Mouse (Mus musculus) layer of hippocampus, adult 11-12 months (tissue): ENCODE measurements around the gene Ccl3.
A peak's percentile ranks its signal among the peaks of the same experiment; 100 is the strongest.

Experiments
- DNase-seq: peaks from one replicate; pipeline ENCODE4 v3.0.0; 2022; ENCODE audit warnings: low spot score

Ccl3 gene

GRCm38 (mm10) chr11:83649305-83649841, at the start of gene Ccl3:
TSS of gene Ccl3 (minus strand) at chr11:83649355.
- DNase-seq, result peak; percentile 34

GRCm38 (mm10) chr11:83692008-83692407, 42.9 kb upstream of the Ccl3 start:
- no peak for DNase-seq

- DNase-seq, result no peak
Measured at GRCm38 (mm10) chr11:83689918-83690317, 40.8 kb upstream of the Ccl3 start.

GRCm38 (mm10) chr11:83675665-83676064, 26.5 kb upstream of the Ccl3 start:
- no peak for DNase-seq

GRCm38 (mm10) chr11:83671743-83672142, 22.6 kb upstream of the Ccl3 start:
- no peak for DNase-seq

- DNase-seq, result no peak
Measured at GRCm38 (mm10) chr11:83663532-83663931, 14.4 kb upstream of the Ccl3 start.

- DNase-seq, result peak; percentile 25
Measured at GRCm38 (mm10) chr11:83662204-83662603, 13.0 kb upstream of the Ccl3 start, which contains the start of gene Ccl4. TSS of gene Ccl4 (plus strand) at chr11:83662584.

- DNase-seq, result no peak
Measured at GRCm38 (mm10) chr11:83658797-83659196, 9.6 kb upstream of the Ccl3 start.

- DNase-seq, result no peak
Measured at GRCm38 (mm10) chr11:83657508-83657907, 8.4 kb upstream of the Ccl3 start.

- no peak for DNase-seq
Measured at GRCm38 (mm10) chr11:83654606-83655005, 5.5 kb upstream of the Ccl3 start.

- DNase-seq, result no peak
Measured at GRCm38 (mm10) chr11:83646356-83647149, 2.6 kb downstream of the Ccl3 start.

- DNase-seq, result no peak
Measured at GRCm38 (mm10) chr11:83645521-83645920, 3.6 kb downstream of the Ccl3 start, which contains the start of gene Rpl9-ps1. TSS of gene Rpl9-ps1 (minus strand) at chr11:83645621.

GRCm38 (mm10) chr11:83641216-83641615, 7.9 kb downstream of the Ccl3 start:
- no peak for DNase-seq

- DNase-seq, result peak; percentile 43
Measured at GRCm38 (mm10) chr11:83640141-83640540, 9.0 kb downstream of the Ccl3 start.

- DNase-seq, result no peak
Measured at GRCm38 (mm10) chr11:83639533-83639932, 9.6 kb downstream of the Ccl3 start.

GRCm38 (mm10) chr11:83638934-83639333, 10.2 kb downstream of the Ccl3 start:
- no peak for DNase-seq

- no peak for DNase-seq
Measured at GRCm38 (mm10) chr11:83636742-83637235, 12.4 kb downstream of the Ccl3 start.

- no peak for DNase-seq
Measured at GRCm38 (mm10) chr11:83634898-83635297, 14.3 kb downstream of the Ccl3 start.

- no peak for DNase-seq
Measured at GRCm38 (mm10) chr11:83634425-83634824, 14.7 kb downstream of the Ccl3 start.

- DNase-seq, result no peak
Measured at GRCm38 (mm10) chr11:83632744-83633143, 16.4 kb downstream of the Ccl3 start.

- DNase-seq, result no peak
Measured at GRCm38 (mm10) chr11:83631065-83631464, 18.1 kb downstream of the Ccl3 start.

GRCm38 (mm10) chr11:83630630-83631029, 18.5 kb downstream of the Ccl3 start:
- DNase-seq, result no peak

- no peak for DNase-seq
Measured at GRCm38 (mm10) chr11:83628808-83629207, 20.3 kb downstream of the Ccl3 start.
